Mouse (Mus musculus) embryonic fibroblast, embryonic 13.5 days (primary cell): Measurements from ENCODE around the gene Tspan4.

ENCODE experiments used
- CTCF ChIP-seq: IDR thresholded peaks from 2 replicates; pipeline ENCODE4 v1.5.1; 2011; ENCODE audit warnings: mild to moderate bottlenecking, control low read depth, low read length, moderate library complexity, borderline replicate concordance; ENCODE audit not compliant: insufficient read depth
- POLR2A ChIP-seq: IDR thresholded peaks from 2 replicates; pipeline ENCODE4 v1.6.1; 2011; ENCODE audit warnings: low read depth, mild to moderate bottlenecking, control low read depth, low read length, moderate library complexity

DNA sequence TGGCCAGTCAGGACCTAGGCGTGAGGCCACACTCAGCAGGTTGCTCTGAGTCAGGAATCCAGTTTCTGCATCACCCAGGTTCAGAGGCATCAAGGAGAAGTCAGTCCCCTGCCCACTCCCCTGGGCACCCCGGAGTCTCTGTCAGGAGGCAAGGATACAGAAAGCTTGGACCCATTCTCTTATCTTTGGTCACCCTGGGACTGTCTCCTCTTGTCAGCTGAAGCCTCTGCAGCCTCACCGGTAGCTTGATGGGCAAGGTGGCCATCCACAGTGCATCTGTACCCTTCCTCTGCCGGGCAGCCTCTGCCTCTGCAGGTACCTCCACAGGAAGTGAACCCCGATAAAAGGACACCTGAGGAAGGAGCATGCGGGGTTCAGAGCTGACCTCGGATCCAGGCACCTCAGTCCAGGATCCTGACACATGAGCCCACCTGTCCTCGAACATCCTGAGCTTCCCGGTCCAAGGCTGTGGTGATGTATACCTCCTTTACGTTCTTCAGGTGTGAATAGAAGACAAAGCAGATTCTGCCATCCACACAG lies 35.8 kb upstream of the Tspan4 start:
- TF ChIP-seq POLR2A (no peak), CTCF (no peak)
